Mouse (Mus musculus) lung, embryonic 15.5 days (tissue): ENCODE measurements at regions not wholly inside any gene's neighbourhood (a gene's known extent, or its start where the extent isn't known, plus 50 kb on each side); places are given as distances from the start of the nearest gene placed in this dataset.
A peak's percentile ranks its signal among the peaks of the same experiment; 100 is the strongest.

Source experiments
- ATAC-seq: fragments of 200-750 bp; cut with Nextera tagmentation; 2 replicates; pipeline ENCODE4 v1.8.0; 2017; ENCODE audit warnings: moderate number of reproducible peaks, borderline replicate concordance; ENCODE audit not compliant: low FRiP score, low TSS enrichment; ENCODE audit errors: extremely low read depth
- H3K27ac ChIP-seq: fragments of 300-500 bp; sonication (generic); 2 replicates; pipeline ENCODE4 v1.5.1; 2015; ENCODE audit warnings: moderate library complexity, mild to moderate bottlenecking, inconsistent platforms
- H3K27me3 ChIP-seq: fragments of 300-500 bp; sonication (generic); 2 replicates; pipeline ENCODE4 v1.6.1; 2015; ENCODE audit warnings: inconsistent platforms
- H3K36me3 ChIP-seq: fragments of 300-500 bp; sonication (generic); 2 replicates; pipeline ENCODE4 v1.6.1; 2015; ENCODE audit warnings: inconsistent platforms
- H3K4me1 ChIP-seq: fragments of 300-500 bp; sonication (generic); 2 replicates; pipeline ENCODE4 v1.6.1; 2015; ENCODE audit warnings: inconsistent platforms
- H3K4me2 ChIP-seq: fragments of 300-500 bp; sonication (generic); 2 replicates; pipeline ENCODE4 v1.6.1; 2015; ENCODE audit warnings: inconsistent platforms, mild to moderate bottlenecking, moderate library complexity
- H3K4me3 ChIP-seq: fragments of 300-500 bp; sonication (generic); 2 replicates; pipeline ENCODE4 v1.5.1; 2015; ENCODE audit warnings: mild to moderate bottlenecking, inconsistent platforms
- H3K9ac ChIP-seq: fragments of 300-500 bp; sonication (generic); 2 replicates; pipeline ENCODE4 v1.6.1; 2015; ENCODE audit warnings: inconsistent platforms
- H3K9me3 ChIP-seq: fragments of 300-500 bp; sonication (generic); 2 replicates; pipeline ENCODE4 v1.6.1; 2016; ENCODE audit warnings: inconsistent platforms
- WGBS: fragments of 180-500 bp; shearing (Covaris S2); methylation state at CpG from one replicate; pipeline ENCODE4 v1.1.7; 2015; 5-methylcytosine and 5-hydroxymethylcytosine counted together

DNA sequence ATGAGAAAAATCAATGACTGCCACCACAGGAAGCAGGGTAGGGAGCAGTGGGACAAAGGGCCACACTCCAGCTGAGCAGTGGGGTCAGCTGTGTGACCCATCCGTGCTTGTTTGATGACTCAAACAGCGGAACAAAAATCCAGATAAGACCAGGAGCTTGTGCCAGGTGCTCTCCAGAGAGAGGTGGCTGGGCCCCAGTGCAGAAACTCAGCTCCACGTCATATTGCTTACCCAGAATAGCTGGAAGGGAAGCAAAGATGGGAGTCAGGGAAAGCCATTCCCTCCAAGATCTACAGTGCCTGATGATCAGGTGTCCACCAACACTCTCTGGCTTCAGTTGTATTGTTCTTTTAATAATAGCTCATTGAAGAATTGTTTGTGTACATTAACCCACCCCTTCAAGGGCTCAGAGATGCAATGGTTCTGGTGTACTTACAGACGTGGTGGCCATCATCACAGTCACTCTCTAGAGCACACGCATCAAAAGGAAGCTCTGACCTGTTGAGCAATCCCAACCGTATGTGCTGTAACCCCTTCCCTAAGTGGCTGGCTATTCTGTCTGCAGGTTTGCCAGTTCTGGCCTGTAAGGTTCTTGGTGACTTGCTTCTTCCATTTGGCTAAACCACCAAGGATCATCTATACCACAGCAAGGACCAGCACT, 117.6 kb upstream of the Frmd6 start:
- H3K9me3 ChIP-seq: no peaks in the 10 kb centered on the region
- H3K27me3 ChIP-seq: no peaks in the 10 kb centered on the region
- WGBS: 32% methylated on average over 6 of the region's 6 CpGs
- no peak for ATAC-seq
- H3K9ac ChIP-seq: no peak overlapping the region
- H3K4me1 ChIP-seq: peaks cover 19% of the 10 kb centered on the region
- H3K27ac ChIP-seq: no peak overlapping the region
- H3K4me2 ChIP-seq: no peak overlapping the region
- H3K36me3 ChIP-seq: no peaks in the 10 kb centered on the region
- H3K4me3 ChIP-seq: no peak overlapping the region

DNA sequence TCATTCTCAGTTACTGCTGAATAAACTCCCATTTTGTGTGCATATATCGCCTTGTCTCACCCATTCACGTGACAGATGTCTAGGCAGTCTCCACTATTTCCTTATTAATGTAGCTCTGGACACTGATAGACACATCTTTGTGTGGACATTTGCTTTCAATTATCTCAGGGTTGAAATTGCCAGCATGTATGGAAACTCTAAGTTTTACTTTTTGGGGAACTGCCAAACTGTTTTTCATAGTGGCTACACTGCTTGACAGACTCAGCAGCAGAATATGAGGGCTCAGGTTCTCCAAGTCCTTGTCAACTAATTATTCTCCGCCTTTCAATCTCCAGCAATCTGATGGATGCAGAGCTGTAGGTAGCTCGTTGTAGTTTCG, 117.0 kb upstream of the Frmd6 start:
- Histone ChIP-seq H3K9ac (no peak overlapping the region), H3K4me1 (peaks cover 24% of the 10 kb centered on the region), H3K27ac (no peak overlapping the region), H3K27me3 (no peaks in the 10 kb centered on the region), H3K9me3 (no peaks in the 10 kb centered on the region), H3K36me3 (no peaks in the 10 kb centered on the region), H3K4me3 (no peak overlapping the region), H3K4me2 (no peak overlapping the region)
- WGBS: 79% methylated on average over 5 of the region's 5 CpGs
- ATAC-seq: no peak

DNA sequence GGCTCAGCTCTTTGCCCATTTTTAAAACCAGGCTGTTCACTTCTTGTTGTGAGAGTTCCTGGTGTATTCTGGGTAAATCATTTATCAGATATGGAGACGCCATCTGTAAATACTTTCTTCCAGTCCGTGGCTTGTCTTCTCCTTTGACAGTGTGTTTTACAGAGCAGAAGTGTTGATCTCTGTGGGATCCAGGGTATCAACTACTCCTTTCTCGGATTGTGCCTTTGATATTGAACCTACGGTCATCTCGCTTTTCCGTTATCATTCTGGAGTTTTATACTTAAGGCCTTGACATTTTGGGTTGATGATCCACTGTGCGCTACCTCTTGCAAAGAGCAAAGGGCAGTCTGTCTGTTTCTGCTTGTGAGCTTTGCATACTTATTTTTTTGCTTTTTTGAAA, 115.0 kb upstream of the Frmd6 start:
- Histone ChIP-seq H3K27ac (no peak overlapping the region), H3K4me2 (no peak overlapping the region), H3K9ac (no peak overlapping the region), H3K4me3 (no peak overlapping the region), H3K36me3 (no peaks in the 10 kb centered on the region), H3K27me3 (no peaks in the 10 kb centered on the region), H3K9me3 (no peaks in the 10 kb centered on the region), H3K4me1 (peaks cover 32% of the 10 kb centered on the region)
- no peak for ATAC-seq
- 85% methylated on average over 7 of the region's 7 CpGs for WGBS

DNA sequence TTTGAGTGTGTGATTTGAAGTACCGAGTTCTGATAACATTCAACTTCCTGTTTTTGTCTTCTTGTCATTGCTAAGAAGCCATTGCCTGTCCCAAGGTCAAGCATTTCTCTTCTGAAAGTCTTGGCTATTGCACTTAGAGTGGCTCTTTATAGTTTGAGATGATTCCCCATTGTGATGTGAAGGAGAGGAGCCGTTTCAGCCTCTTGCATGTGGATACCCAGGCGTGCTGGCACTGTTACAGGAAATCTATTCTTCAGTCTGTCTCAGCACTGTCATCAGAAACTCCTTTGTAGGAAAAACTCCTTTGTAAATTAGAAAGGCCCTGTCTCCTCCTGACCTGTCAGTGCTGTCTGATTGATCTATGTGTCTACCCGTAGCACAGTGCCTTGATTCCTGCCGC, 114.3 kb upstream of the Frmd6 start:
- H3K27ac ChIP-seq: no peak overlapping the region
- no peaks in the 10 kb centered on the region for H3K27me3 ChIP-seq
- H3K36me3 ChIP-seq: no peaks in the 10 kb centered on the region
- WGBS: 56% methylated on average over 5 of the region's 5 CpGs
- H3K9ac ChIP-seq: no peak overlapping the region
- H3K4me3 ChIP-seq: no peak overlapping the region
- H3K4me2 ChIP-seq: no peak overlapping the region
- peaks cover 32% of the 10 kb centered on the region for H3K4me1 ChIP-seq
- no peaks in the 10 kb centered on the region for H3K9me3 ChIP-seq
- no peak for ATAC-seq

DNA sequence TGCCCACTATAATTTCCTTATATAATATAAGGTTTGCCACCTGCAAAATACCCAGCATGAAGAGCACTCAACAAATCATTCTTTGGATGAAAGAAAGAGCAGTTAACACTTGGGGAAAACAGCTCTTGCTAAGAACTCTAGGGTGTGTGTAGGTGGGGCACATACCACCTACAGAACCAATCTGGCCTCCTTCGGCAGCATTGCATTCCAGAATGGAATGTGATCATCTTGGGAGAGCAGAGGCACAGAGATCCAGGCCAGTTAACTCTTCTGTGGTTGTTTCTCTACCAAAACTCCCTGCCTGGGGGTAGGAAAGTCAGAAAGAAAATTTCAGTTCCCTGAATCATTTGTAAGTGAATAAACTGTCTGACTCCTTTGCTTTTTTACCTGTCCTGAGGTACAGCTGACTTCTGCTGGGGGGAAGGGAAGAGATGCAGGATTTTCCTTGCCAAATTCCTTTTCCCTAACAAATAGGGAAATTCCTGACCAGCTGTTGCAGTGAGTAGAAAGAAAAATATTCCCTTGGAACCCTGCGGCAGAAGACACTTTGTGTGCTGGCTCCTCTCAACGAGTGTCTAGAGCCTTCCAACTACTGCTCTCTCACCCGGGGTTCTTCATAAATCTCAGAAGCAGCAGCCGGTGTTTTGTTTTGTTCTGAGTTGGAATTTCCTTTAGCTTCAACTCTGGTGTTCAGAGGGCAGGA, 112.8 kb upstream of the Frmd6 start:
- Histone ChIP-seq H3K27ac (peak overlapping the region; percentile 81), H3K27me3 (no peaks in the 10 kb centered on the region), H3K9me3 (no peaks in the 10 kb centered on the region), H3K4me3 (no peak overlapping the region), H3K4me2 (no peak overlapping the region), H3K36me3 (no peaks in the 10 kb centered on the region), H3K4me1 (peaks cover 28% of the 10 kb centered on the region), H3K9ac (no peak overlapping the region)
- ATAC-seq: no peak
- 12% methylated on average over 5 of the region's 5 CpGs for WGBS

DNA sequence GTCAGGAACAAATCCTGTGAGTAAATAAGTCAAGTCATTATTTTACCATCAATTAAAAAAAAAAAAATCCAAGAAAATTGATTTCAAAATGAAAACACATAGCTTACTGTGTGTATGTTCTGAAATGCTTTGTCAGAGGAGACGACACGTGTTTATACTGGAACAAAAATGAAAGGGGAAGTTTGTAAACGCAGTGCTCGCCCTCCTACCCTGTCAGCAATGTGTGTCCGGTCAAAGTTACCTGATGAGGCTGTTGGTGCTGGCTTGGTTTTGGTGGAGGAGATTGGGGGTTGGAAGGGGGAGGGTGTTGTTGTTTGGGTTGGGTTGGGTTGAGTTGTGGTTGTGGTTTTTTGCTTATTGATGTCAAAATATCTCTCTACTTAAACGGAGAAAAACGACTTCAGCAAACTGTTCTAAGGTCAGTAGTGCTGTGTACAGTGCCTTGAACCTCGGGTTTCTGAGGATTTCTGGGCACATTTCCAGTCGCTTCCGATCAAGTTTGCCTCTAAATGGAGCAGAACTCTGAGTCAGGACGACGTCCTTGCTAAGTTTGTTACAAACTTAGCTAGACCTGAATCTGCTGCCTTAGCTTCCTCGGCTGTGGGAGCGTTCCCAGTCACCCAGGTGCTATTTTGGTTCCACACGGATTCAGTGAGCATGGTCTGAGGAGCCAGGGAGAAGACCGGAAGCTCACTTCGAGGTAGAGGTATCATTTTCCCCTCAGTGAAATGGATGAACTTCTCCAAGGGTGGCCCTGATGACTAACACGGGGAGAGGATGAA, 111.6 kb upstream of the Frmd6 start:
- 43% methylated on average over 18 of the region's 18 CpGs for WGBS
- Histone ChIP-seq H3K4me2 (no peak overlapping the region), H3K27me3 (no peaks in the 10 kb centered on the region), H3K9ac (no peak overlapping the region), H3K4me1 (peaks cover 25% of the 10 kb centered on the region), H3K4me3 (no peak overlapping the region), H3K27ac (peak overlapping the region; percentile 81; the same call in 1 of the 2 replicates), H3K36me3 (no peaks in the 10 kb centered on the region), H3K9me3 (no peaks in the 10 kb centered on the region)
- ATAC-seq: no peak

DNA sequence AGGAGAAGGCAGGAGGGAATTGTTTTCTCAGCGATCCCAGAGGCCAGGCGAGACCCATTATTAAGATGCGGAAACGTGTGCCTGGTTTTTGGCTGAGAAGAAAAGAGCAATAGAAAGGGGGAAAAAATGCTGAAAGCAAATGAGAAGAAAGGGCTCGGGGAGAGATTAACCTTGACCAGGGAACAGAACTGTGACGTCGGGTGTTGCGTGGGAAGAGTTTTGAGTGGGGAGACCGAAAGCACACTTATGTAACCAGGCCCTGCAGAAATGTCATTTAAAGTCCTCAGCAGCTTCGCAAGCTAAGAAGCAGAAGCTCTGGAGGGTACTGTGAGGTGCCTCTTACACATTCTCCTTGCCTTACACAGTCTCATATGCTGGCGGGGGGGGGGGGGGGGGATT, 111.0 kb upstream of the Frmd6 start:
- 68% methylated on average over 11 of the region's 11 CpGs for WGBS

DNA sequence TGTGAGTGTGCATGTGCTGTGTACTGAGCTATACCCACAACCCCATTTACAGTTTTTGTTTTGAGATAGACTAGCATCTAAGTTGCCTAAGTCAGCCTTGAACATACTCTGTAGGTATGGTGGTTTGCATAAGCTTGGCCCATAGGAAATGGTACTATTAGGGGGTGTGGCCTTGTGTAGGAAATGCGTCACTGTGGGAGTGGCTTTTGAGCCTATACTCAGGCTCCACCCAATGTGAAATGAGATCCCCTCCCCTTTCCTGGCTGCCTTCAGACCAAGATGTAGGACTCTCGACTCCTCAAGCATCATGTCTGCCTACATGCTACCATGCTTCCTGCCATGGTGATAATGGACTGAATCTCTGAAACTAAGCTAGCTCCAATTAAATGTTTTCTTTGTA, 109.5 kb upstream of the Frmd6 start:
- Histone ChIP-seq H3K27ac (no peak overlapping the region), H3K9ac (no peak overlapping the region), H3K4me2 (no peak overlapping the region), H3K4me1 (peaks cover 44% of the 10 kb centered on the region), H3K9me3 (no peaks in the 10 kb centered on the region), H3K36me3 (no peaks in the 10 kb centered on the region), H3K27me3 (no peaks in the 10 kb centered on the region), H3K4me3 (no peak overlapping the region)
- 87% methylated on average over 2 of the region's 2 CpGs for WGBS
- no peak for ATAC-seq

More for the DNA sequence above, 111.0 kb upstream of the Frmd6 start:
- H3K9ac ChIP-seq: no peak overlapping the region
- H3K36me3 ChIP-seq: no peaks in the 10 kb centered on the region
- H3K9me3 ChIP-seq: no peaks in the 10 kb centered on the region
- H3K4me1 ChIP-seq: peaks cover 30% of the 10 kb centered on the region
- H3K27me3 ChIP-seq: no peaks in the 10 kb centered on the region
- no peak overlapping the region for H3K4me3 ChIP-seq
- no peak overlapping the region for H3K4me2 ChIP-seq
- ATAC-seq: no peak
- H3K27ac ChIP-seq: 0 out of 2 replicates have a peak overlapping the region, but pooled peaks have one; percentile 81

DNA sequence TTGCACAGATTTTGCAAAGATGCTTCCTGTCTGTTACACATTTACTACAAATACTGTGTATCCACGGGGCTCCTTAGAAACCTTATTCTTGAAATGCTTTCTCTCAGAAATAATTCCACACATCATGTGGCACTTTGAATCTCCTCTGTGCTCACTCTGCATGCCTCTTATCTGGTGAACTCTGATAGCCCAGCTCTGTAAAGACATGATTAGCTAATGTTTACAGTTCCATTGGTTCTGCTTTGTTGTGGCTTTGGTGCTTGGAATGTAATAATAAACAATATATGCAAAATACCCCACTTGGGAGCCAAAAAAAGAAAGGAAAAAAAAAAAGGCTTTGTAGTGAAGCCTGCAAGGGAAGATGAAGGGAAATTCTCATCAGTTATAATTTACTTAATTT, 106.7 kb upstream of the Frmd6 start:
- WGBS: 2% methylated on average over 1 of the region's 1 CpGs
- peak overlapping the region; percentile 52 for H3K27ac ChIP-seq
- H3K27me3 ChIP-seq: no peaks in the 10 kb centered on the region
- no peak overlapping the region for H3K9ac ChIP-seq
- H3K4me2 ChIP-seq: no peak overlapping the region
- no peak overlapping the region for H3K4me3 ChIP-seq
- H3K9me3 ChIP-seq: no peaks in the 10 kb centered on the region
- no peaks in the 10 kb centered on the region for H3K36me3 ChIP-seq
- H3K4me1 ChIP-seq: peaks cover 32% of the 10 kb centered on the region
- peak; percentile 45; the same call in 1 of the 2 replicates for ATAC-seq

DNA sequence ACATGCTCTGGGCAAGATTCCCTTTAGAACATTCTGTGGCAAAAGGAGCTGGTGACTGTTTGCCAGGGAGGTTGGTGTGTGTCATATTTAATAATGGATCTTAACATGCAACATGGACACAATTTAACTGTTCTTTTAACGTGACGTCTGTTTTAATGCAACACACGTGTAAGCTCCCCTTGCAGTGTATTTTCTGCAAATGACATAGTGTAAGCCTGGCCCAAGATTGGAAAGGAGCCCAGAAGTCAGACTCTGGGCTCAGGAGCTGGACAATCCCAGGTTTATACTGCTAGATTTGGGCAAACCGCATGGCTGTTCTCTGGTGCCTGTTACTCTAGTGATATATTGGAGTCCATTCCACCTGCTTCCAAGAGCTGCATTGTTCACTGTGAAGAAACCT, 106.1 kb upstream of the Frmd6 start:
- H3K27ac ChIP-seq: peak overlapping the region; percentile 52
- H3K4me2 ChIP-seq: no peak overlapping the region
- H3K36me3 ChIP-seq: no peaks in the 10 kb centered on the region
- no peak overlapping the region for H3K9ac ChIP-seq
- no peaks in the 10 kb centered on the region for H3K9me3 ChIP-seq
- peaks cover 27% of the 10 kb centered on the region for H3K4me1 ChIP-seq
- H3K27me3 ChIP-seq: no peaks in the 10 kb centered on the region
- 34% methylated on average over 4 of the region's 4 CpGs for WGBS
- ATAC-seq: peak; percentile 58; the same call in 1 of the 2 replicates
- no peak overlapping the region for H3K4me3 ChIP-seq

DNA sequence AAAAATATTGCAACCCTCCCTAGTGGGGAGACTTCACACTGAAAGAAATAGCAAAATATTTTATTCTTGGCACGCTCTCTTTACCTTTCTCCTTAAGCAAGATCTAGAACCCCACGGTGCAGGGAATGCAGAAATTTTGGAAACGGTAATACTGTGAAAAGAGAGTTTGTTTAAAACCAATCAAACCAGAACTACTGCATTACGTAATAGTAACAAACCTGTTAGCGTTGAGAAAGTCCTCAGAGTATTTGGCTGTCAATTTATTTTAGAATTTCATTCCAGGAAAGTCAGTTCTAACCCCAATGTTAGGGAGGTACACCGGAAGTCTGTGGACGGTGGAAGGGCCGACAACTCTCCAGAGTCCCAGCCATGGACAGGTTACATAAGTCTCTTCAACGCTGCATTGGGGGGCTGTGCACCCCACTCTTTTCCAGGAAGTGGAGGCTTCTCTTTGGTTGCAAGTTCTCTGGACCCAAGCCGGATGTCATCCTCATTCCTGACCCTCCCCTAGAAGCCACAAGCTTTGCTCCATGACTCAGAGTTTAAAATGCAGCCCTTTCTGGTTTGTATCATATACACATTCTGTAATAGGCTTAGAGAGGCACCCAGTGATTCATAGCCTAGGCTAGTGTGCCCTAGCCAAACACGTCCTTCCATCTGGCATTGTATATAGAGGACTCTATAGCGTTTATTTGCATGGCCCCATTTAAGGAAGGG, 105.0 kb upstream of the Frmd6 start:
- no peak overlapping the region for H3K4me3 ChIP-seq
- ATAC-seq: no peak
- no peaks in the 10 kb centered on the region for H3K9me3 ChIP-seq
- peak overlapping the region; percentile 52 for H3K27ac ChIP-seq
- WGBS: 59% methylated on average over 12 of the region's 12 CpGs
- H3K27me3 ChIP-seq: no peaks in the 10 kb centered on the region
- H3K9ac ChIP-seq: no peak overlapping the region
- no peak overlapping the region for H3K4me2 ChIP-seq
- H3K36me3 ChIP-seq: no peaks in the 10 kb centered on the region
- peaks cover 27% of the 10 kb centered on the region for H3K4me1 ChIP-seq
